Mouse (Mus musculus) midbrain, embryonic 12.5 days (tissue): ENCODE measurements around the gene Gm20388. TPM values are rescaled to one million over a fixed set of nuclear protein-coding genes. Genes with fewer than 3 reads are reported as not detected.

Source experiments
- ATAC-seq: fragments of 200-750 bp; cut with Nextera tagmentation; 2 replicates; pipeline ENCODE4 v1.8.0; 2017; ENCODE audit warnings: low read depth, moderate TSS enrichment, moderate library complexity; ENCODE audit not compliant: low FRiP score
- H3K27ac ChIP-seq: fragments of 300-500 bp; sonication (generic); replicated peaks from 2 replicates; pipeline ENCODE4 v1.5.1; 2016; ENCODE audit warnings: mild to moderate bottlenecking
- H3K27me3 ChIP-seq: fragments of 300-500 bp; sonication (generic); 2 replicates; pipeline ENCODE4 v1.6.1; 2016; ENCODE audit warnings: mild to moderate bottlenecking
- H3K36me3 ChIP-seq: fragments of 300-500 bp; sonication (generic); 2 replicates; pipeline ENCODE4 v1.6.1; 2016
- H3K4me1 ChIP-seq: fragments of 300-500 bp; sonication (generic); 2 replicates; pipeline ENCODE4 v1.6.1; 2016
- H3K4me2 ChIP-seq: fragments of 300-500 bp; sonication (generic); replicated peaks from 2 replicates; pipeline ENCODE4 v1.6.1; 2016; ENCODE audit warnings: mild to moderate bottlenecking, moderate library complexity
- H3K4me3 ChIP-seq: fragments of 300-500 bp; sonication (generic); 2 replicates; pipeline ENCODE4 v1.5.1; 2016; ENCODE audit warnings: mild to moderate bottlenecking
- H3K9ac ChIP-seq: fragments of 300-500 bp; sonication (generic); replicated peaks from 2 replicates; pipeline ENCODE4 v1.6.1; 2016; ENCODE audit warnings: mild to moderate bottlenecking, moderate library complexity
- H3K9me3 ChIP-seq: fragments of 300-500 bp; sonication (generic); 2 replicates; pipeline ENCODE4 v1.6.1; 2016; ENCODE audit warnings: mild to moderate bottlenecking
- WGBS: fragments of 180-500 bp; shearing (Covaris S2); methylation state at CpG from one replicate; pipeline ENCODE4 v1.1.7; 2016; 5-methylcytosine and 5-hydroxymethylcytosine counted together
- polyA plus RNA-seq: library from polyadenylated mRNA; unstranded; fragments of >200 nt; fragmentation: Nextera tagmentation; extraction: Ambion mirVana; gene quantifications from 2 replicates; pipeline ENCODE4 v1.2.1, GENCODE M21; 2016

Gm20388 gene
- polyA plus RNA-seq, 1 experiment from 2014 or later: not detected

DNA sequence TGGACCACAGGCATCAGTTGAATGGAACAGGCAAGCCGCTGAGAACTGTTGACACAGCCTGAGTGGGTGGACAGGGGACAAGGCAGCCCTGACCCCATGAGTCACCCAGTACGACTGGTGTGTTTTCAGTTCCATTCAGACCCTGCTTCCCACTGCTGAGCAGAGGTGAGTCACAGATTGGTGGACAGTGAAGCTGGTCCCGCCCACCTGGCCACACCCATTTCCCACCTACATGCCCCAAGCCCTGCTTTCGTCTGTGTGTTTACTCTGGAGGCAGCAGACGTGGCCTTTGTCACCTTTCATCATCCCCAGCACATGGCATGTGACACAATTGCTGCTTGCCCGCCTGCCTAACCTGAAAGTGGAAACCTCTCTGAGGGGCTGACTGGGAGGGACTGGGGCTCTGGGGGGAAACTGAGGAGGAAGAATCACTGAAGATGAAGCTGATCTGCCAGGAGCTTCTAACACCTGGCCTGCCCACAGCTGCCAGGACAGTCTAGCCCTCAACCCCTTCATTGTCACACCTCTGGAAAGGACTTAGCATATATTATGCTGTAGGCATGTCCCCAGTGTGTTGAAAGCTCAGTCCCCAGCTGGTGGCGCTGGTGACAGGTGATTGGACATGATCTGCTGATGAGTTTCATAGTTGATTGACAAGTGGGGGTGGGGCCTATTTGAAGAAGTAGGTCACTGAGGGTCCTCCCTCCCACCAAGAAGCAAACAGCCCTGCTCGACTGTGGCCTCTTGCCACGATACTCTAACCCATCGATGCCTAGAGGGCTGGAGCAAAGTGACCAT lies 2263.7 kb downstream of the Gm20388 start:
- H3K27me3 ChIP-seq: no peaks in the 10 kb centered on the region
- no peak overlapping the region for H3K4me2 ChIP-seq
- WGBS: 52% methylated on average over 10 of the region's 10 CpGs
- H3K36me3 ChIP-seq: no peaks in the 10 kb centered on the region
- H3K27ac ChIP-seq: no peak overlapping the region
- no peak overlapping the region for H3K4me3 ChIP-seq
- H3K9me3 ChIP-seq: no peaks in the 10 kb centered on the region
- H3K4me1 ChIP-seq: no peaks in the 10 kb centered on the region
- H3K9ac ChIP-seq: no peak overlapping the region
- ATAC-seq: no peak

DNA sequence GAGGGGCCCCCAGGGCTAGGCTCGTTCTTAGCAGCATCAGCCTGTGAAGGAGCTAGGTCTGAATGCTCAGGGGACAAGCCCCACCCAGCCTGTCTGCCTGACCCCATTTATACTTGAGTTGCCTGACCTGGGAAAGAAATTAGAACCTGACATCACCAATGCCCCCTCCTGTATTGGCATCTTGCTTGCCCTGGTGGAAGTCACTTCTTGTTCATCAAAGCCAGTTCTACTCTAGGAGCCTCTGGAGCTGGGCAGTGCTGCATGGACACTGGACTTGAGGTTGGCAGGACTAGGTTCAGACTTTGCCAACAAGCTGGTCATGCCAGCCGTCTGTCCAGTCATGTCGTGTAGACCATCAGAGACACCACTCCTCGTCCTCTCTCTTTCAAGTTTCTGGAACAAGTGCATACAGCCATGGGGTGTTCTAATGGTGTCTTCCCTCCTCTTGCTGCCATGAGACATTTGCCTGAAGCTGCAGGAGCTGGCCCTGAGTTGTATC lies 2267.8 kb downstream of the Gm20388 start:
- no peaks in the 10 kb centered on the region for H3K4me1 ChIP-seq
- no peak overlapping the region for H3K4me2 ChIP-seq
- H3K27me3 ChIP-seq: no peaks in the 10 kb centered on the region
- H3K27ac ChIP-seq: no peak overlapping the region
- no peak overlapping the region for H3K9ac ChIP-seq
- H3K36me3 ChIP-seq: no peaks in the 10 kb centered on the region
- no peak for ATAC-seq
- no peak overlapping the region for H3K4me3 ChIP-seq
- no peaks in the 10 kb centered on the region for H3K9me3 ChIP-seq
- WGBS: 68% methylated on average over 4 of the region's 4 CpGs

DNA sequence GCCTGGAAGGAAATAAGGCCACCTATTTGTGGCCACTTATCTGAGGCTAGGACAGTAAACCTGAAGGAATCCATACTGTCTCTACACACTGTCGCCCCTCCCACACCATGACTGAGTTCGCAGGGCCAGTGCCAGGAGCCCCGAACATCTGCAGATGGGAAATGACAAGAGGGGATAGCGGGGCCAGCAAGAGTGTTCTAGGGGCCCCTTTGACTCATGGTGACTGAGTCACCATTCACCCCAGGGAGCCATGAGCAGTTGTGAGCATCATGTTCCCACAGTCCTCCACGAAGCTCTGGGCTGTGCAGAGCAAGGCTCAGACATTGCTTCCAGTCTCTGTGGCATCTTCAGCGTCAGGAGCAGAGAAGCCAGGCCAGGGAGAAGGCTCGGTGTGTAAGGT lies 2268.7 kb downstream of the Gm20388 start:
- Histone ChIP-seq H3K4me3 (no peak overlapping the region), H3K9me3 (no peaks in the 10 kb centered on the region), H3K36me3 (no peaks in the 10 kb centered on the region), H3K27ac (no peak overlapping the region), H3K27me3 (no peaks in the 10 kb centered on the region), H3K9ac (no peak overlapping the region), H3K4me2 (no peak overlapping the region), H3K4me1 (no peaks in the 10 kb centered on the region)
- no peak for ATAC-seq
- WGBS: 87% methylated on average over 7 of the region's 7 CpGs

DNA sequence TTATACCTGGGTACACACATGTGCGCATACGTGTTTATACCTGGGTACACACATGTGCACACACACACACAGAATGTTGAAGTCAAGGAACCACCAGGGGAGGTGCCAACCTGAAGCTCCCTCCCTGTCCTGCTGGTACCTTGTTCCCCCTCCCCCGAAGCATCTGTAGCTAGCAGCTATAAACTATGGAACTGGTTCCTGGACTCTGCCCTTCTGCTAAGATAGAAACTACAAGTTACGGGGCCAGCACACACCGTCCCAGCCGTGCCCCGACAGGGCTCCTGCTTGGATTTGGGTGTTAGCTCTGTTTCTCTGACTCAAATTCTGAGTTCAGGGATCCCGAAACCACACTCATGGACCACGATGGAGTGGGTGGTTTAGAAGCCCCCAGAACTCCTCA lies 2269.5 kb downstream of the Gm20388 start:
- H3K9ac ChIP-seq: no peak overlapping the region
- no peaks in the 10 kb centered on the region for H3K4me1 ChIP-seq
- H3K27me3 ChIP-seq: no peaks in the 10 kb centered on the region
- no peaks in the 10 kb centered on the region for H3K36me3 ChIP-seq
- ATAC-seq: no peak
- no peak overlapping the region for H3K27ac ChIP-seq
- 95% methylated on average over 9 of the region's 9 CpGs for WGBS
- no peak overlapping the region for H3K4me3 ChIP-seq
- no peaks in the 10 kb centered on the region for H3K9me3 ChIP-seq
- H3K4me2 ChIP-seq: no peak overlapping the region

DNA sequence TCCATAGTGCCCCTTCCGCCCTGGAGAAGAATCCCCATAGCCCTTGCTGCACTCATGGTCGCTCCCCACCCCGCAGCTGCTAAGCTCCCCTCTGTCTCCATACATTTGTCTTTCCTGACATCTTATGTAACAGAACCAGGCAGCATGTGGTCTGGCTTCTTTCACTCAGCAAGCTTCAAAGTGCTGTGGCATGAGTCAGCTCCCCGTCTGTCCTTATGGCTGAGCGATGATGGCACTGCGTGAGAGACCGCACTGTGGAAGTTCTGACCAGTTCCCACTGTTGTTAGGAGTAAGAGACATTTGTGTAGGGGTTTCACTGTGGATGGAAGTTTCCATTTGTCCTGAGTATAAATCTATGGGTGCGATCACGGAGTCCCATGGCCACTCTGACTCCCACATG lies 2270.8 kb downstream of the Gm20388 start:
- 78% methylated on average over 9 of the region's 9 CpGs for WGBS
- no peaks in the 10 kb centered on the region for H3K4me1 ChIP-seq
- H3K27ac ChIP-seq: no peak overlapping the region
- H3K27me3 ChIP-seq: no peaks in the 10 kb centered on the region
- H3K9me3 ChIP-seq: no peaks in the 10 kb centered on the region
- no peak overlapping the region for H3K9ac ChIP-seq
- no peak overlapping the region for H3K4me2 ChIP-seq
- H3K36me3 ChIP-seq: no peaks in the 10 kb centered on the region
- ATAC-seq: no peak
- no peak overlapping the region for H3K4me3 ChIP-seq

DNA sequence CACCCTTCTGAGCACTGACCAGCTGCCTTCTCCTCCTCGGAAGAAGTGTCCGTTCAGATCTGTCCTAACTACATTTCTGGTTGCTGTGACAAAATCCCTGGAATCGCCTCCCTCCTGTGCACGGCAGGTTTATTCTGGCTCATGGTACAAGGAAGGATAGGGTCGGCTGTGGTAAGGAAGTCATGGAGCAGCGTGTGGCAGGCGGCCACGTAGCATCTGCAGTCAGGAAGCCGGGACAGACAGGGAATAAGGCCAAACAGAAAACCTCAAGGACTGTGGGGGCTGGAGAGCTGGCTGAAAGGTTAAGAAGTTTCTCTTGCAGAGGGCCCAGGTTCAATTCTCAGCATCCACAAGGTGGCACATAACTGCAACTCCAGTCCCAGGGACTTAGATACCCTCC lies 2271.3 kb downstream of the Gm20388 start:
- H3K4me1 ChIP-seq: no peaks in the 10 kb centered on the region
- H3K27me3 ChIP-seq: no peaks in the 10 kb centered on the region
- H3K4me3 ChIP-seq: no peak overlapping the region
- no peaks in the 10 kb centered on the region for H3K36me3 ChIP-seq
- WGBS: 77% methylated on average over 9 of the region's 9 CpGs
- no peak overlapping the region for H3K4me2 ChIP-seq
- H3K27ac ChIP-seq: no peak overlapping the region
- H3K9me3 ChIP-seq: no peaks in the 10 kb centered on the region
- no peak for ATAC-seq
- no peak overlapping the region for H3K9ac ChIP-seq

DNA sequence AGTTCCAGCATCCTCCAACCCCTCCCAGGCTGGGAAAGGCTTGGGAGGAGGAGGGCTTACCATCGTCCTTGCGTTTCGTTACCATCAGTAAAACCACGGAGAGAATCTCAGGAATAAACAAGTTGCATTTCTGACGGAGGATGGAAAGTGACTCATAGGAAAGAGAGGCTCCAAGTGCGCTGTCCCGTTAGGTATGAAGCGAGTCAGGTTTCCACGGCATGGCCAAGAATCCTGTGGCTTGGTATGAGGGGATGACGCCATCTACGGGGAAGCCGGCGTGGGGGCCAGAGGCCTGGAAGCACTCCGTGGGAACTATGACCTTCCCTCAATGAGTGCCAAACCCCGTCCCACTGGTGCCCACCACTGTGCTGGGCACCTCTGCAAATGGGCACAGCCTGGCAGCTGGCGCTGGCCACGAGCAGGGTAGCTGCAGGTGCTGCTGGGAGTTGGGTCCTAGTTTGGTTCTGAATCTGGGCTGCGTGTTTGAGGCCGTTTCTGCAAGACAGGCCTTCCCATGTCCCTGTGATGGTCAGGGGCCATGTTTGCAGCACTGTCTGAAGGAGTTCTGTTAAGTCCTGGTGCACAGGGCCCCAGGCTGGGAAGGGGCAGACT lies 2275.8 kb downstream of the Gm20388 start:
- H3K4me3 ChIP-seq: no peak overlapping the region
- no peak overlapping the region for H3K27ac ChIP-seq
- H3K27me3 ChIP-seq: no peaks in the 10 kb centered on the region
- H3K9ac ChIP-seq: no peak overlapping the region
- WGBS: 93% methylated on average over 19 of the region's 19 CpGs
- H3K9me3 ChIP-seq: no peaks in the 10 kb centered on the region
- H3K36me3 ChIP-seq: no peaks in the 10 kb centered on the region
- no peak overlapping the region for H3K4me2 ChIP-seq
- ATAC-seq: no peak
- peaks cover 5% of the 10 kb centered on the region; the same call in 1 of the 2 replicates for H3K4me1 ChIP-seq

DNA sequence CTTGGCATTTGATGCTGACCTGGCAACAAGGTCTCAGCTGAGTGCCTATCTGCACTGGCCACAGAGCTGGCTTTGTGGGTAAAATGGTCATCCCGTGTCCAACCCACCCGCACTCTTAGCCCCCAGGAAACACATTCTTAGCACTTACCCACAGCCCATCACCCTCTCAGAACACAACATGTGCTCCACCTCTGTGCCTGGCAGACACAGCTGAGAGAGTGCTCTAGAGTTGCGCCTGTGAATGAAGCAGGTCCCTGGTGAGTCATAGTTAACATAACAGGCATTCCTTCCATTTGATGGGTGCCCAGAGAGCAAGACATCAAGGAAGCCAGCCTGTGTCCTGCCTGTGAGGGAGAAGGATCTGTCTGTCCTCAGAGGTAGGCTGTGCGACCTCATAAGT lies 2276.6 kb downstream of the Gm20388 start:
- H3K9me3 ChIP-seq: no peaks in the 10 kb centered on the region
- WGBS: 89% methylated on average over 4 of the region's 4 CpGs
- ATAC-seq: no peak
- no peak overlapping the region for H3K9ac ChIP-seq
- no peaks in the 10 kb centered on the region for H3K36me3 ChIP-seq
- H3K4me2 ChIP-seq: no peak overlapping the region
- H3K4me3 ChIP-seq: no peak overlapping the region
- peaks cover 5% of the 10 kb centered on the region; the same call in 1 of the 2 replicates for H3K4me1 ChIP-seq
- no peaks in the 10 kb centered on the region for H3K27me3 ChIP-seq
- H3K27ac ChIP-seq: no peak overlapping the region

DNA sequence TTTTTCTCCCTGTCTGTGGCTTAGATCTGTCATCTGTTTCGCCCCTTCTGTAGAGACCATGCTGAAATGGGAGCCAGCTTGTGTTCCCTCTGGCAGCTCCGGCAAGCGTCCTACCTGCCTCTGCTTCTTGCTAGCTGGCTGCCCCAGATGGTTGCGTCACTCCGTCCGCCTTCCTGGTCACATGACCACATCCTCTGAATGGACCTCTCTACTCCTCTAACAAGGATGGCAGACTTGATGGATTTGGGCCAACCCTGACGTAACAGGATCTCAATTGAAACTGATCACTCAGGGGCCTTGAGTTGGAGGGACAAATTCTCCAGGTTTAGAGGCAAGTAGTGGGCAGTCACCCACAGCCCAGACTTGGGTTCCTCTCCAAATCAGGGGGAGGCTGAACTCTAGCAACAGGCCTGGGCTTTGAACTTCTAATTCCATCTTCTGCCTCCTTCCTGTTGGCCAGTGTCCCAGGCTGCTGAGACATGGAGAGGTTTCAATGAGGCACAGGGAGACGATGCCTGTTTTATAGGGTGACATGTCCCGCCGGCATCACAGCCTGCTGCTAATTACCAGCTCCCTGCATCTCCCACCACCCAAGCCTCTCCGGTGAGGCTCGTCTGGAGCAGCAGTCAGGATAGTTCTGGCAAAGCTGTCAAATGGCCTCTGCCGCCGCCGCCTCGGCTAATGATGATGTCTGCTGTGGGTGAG lies 2279.9 kb downstream of the Gm20388 start:
- WGBS: 79% methylated on average over 16 of the region's 16 CpGs
- Histone ChIP-seq H3K4me1 (peaks cover 5% of the 10 kb centered on the region; the same call in 1 of the 2 replicates), H3K27me3 (no peaks in the 10 kb centered on the region), H3K27ac (no peak overlapping the region), H3K4me3 (no peak overlapping the region), H3K36me3 (no peaks in the 10 kb centered on the region), H3K9me3 (no peaks in the 10 kb centered on the region), H3K4me2 (no peak overlapping the region), H3K9ac (no peak overlapping the region)
- ATAC-seq: no peak

DNA sequence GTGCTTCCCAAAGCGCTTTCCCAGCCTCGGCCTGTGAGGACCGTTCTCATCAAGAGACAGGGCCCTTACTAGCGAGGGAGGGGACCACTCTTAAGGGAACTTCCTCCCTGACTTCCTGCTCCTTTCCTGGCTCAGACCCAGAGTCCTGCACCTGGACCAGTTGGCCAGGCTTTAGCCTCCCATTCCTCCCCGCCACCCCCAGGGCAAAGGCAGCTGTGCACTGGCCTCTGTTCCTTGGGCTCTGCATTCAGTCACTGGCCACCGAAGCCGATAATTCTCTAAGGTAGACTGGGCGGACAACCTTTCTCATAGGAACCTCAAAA lies 2280.4 kb downstream of the Gm20388 start:
- ATAC-seq: no peak
- H3K4me1 ChIP-seq: peaks cover 5% of the 10 kb centered on the region; the same call in 1 of the 2 replicates
- H3K4me3 ChIP-seq: no peak overlapping the region
- H3K9ac ChIP-seq: no peak overlapping the region
- WGBS: 92% methylated on average over 8 of the region's 8 CpGs
- no peak overlapping the region for H3K27ac ChIP-seq
- no peaks in the 10 kb centered on the region for H3K27me3 ChIP-seq
- H3K9me3 ChIP-seq: no peaks in the 10 kb centered on the region
- H3K36me3 ChIP-seq: no peaks in the 10 kb centered on the region
- no peak overlapping the region for H3K4me2 ChIP-seq

DNA sequence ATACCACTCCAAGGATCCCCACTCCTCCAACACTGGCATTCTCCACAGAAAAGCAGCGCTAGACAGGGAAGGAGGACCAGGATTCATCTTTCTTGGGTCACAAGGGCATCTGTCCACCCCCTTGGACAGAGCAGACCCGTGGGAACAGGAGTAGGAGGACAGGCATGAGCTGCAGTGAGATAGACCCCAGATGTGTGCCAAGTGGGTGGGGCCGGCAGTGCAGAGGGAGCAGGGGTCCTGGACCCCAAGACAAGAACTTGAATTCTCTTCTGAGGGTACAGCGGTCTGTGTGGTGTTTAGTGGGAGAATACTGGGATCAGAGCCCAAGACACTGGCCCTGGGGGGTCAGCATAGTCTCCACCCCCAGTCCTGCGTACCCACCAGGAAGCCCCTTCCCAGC lies 2282.1 kb downstream of the Gm20388 start:
- Histone ChIP-seq H3K27ac (no peak overlapping the region), H3K4me1 (peaks cover 5% of the 10 kb centered on the region; the same call in 1 of the 2 replicates), H3K27me3 (no peaks in the 10 kb centered on the region), H3K9ac (no peak overlapping the region), H3K4me3 (no peak overlapping the region), H3K36me3 (no peaks in the 10 kb centered on the region), H3K4me2 (no peak overlapping the region), H3K9me3 (no peaks in the 10 kb centered on the region)
- WGBS: 89% methylated on average over 5 of the region's 5 CpGs
- ATAC-seq: no peak

DNA sequence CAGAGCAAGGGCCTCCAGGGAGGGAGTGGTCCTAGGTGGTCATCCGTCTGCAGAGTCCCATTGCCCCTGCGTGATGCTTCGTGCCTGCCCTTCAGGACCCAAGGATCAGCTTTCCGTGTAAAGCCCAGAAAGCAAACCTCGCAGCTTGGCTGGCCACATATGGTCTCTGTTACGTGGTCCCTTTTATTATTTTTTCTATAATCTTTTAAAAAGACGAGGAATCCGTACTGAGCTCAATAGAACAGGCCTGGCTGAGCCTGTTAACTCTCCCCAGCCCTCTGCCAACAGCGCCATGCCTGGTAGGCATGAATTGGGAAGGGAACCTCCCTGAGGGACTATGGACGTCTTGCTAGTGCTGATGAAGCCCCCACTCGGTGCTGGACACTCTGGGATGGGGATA lies 2282.9 kb downstream of the Gm20388 start:
- Histone ChIP-seq H3K27me3 (no peaks in the 10 kb centered on the region), H3K9me3 (no peaks in the 10 kb centered on the region), H3K9ac (no peak overlapping the region), H3K36me3 (no peaks in the 10 kb centered on the region), H3K4me1 (peaks cover 5% of the 10 kb centered on the region; the same call in 1 of the 2 replicates), H3K4me2 (no peak overlapping the region), H3K4me3 (no peak overlapping the region), H3K27ac (no peak overlapping the region)
- ATAC-seq: no peak
- 71% methylated on average over 11 of the region's 11 CpGs for WGBS
